Mouse (Mus musculus): Measurements from ENCODE around the gene Elf5.
A peak's percentile ranks its signal among the peaks of the same experiment; 100 is the strongest.

The Elf5 gene

DNA sequence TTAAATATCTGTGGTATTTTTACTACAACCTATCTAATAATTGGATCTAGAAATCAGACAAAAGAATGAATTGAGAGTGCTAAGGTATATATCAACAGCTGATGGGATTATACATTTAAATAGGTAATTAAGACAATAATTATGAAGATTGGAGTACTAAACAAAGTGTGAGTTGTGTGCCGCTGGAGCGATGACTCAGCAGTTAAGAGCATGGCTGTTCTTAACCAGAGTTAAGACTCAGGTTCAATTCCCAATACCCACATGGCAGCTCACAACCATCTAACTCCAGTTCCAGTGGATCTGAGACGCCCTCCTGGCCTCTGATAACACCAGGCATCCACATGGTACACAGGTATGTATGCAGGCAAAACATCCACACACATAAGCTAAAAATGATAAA is 61.9 kb downstream of the Elf5 start:
- no peak for DNase-seq (ENCODE audit: low read depth, low spot score)

GRCm38 (mm10) chr2:103476180-103476579 is 64.7 kb downstream of the Elf5 start:
- DNase-seq (ENCODE audit: low read depth, low spot score): no peak

GRCm38 (mm10) chr2:103476657-103477056 is 65.2 kb downstream of the Elf5 start:
- DNase-seq (ENCODE audit: low read depth, low spot score): no peak

DNA sequence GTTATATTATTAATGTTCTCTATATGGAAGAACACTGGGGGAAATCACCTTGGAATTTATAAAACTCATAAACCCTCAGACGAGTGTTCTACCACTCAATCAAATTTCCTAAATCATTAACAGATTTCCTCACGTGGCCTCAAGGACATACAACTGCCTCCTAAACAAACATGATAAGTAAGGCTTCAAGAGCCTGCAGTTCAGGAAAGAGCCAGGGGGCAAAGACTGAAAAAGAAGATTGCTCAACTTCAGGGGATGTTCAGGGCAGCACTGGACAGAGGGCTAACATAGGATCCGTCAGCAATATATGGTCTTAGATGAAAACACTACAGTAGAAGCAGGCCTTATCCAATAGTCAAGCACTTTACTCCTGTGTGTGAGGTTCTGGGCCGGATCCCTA is 66.0 kb downstream of the Elf5 start:
- no peak for DNase-seq (ENCODE audit: low read depth, low spot score)

DNA sequence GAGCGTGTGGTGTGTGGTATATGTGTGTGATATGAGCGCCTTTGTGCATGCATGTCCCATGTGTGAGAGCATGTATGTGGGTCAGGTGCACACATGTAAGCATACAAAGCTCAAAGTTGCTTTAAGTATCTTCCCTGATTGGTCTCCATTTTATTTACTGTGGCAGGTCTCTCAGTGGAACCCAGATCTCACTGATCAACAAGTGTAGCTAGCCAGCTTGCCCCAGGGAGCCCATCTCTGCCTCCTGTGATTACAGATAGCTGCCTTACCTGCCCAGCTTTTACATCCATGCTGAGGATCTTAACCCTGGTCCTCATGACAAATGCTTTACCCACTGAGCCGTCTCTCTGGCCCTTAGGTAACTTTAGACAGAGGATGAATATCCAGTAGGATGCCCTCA is 66.8 kb downstream of the Elf5 start:
- DNase-seq (ENCODE audit: low read depth, low spot score): no peak

DNA sequence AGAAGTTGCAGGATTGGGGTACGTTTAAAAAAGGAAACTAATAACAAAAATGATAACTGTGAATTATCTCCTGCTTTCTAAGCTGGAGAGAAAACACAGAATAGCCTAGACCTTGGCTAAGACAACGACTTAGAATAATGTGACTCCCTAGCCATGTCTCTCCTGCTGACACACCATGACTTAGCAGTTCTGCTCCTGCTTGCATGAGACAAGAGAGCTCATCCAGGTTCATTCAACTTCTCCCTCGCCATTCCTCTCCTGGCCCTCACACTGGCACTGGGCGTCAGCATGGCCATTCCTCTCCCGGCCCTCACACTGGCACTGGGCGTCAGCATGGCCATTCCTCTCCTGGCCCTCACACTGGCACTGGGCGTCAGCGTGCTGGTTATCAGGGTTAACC is 68.8 kb downstream of the Elf5 start:
- no peak for DNase-seq (ENCODE audit: low read depth, low spot score)

DNA sequence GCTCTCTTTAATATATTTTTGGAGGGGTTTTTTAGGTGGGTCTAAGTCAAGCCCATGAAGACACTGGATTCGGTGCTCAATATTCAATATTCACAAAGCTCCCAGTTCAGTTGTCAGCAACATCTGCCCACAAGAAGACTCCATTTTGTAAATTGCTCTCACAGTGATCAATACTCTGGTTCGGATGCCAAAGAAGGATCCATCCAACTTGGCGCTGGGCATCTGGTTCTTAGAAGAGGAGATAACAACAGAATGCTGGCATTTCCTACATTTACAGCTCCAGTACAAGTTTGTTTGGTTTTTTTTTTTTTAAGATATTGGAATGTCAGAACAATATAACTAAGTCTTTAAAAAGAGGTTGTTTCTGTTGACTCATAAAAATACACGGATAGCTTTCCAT is 69.4 kb downstream of the Elf5 start:
- no peak for DNase-seq (ENCODE audit: low read depth, low spot score)

GRCm38 (mm10) chr2:103481314-103482231 is 70.1 kb downstream of the Elf5 start:
- DNase-seq (ENCODE audit: low read depth, low spot score): no peak

GRCm38 (mm10) chr2:103483289-103483985 is 71.9 kb downstream of the Elf5 start:
- no peak for DNase-seq (ENCODE audit: low read depth, low spot score)

GRCm38 (mm10) chr2:103483986-103484520 is 72.6 kb downstream of the Elf5 start:
- no peak for DNase-seq (ENCODE audit: low read depth, low spot score)

DNA sequence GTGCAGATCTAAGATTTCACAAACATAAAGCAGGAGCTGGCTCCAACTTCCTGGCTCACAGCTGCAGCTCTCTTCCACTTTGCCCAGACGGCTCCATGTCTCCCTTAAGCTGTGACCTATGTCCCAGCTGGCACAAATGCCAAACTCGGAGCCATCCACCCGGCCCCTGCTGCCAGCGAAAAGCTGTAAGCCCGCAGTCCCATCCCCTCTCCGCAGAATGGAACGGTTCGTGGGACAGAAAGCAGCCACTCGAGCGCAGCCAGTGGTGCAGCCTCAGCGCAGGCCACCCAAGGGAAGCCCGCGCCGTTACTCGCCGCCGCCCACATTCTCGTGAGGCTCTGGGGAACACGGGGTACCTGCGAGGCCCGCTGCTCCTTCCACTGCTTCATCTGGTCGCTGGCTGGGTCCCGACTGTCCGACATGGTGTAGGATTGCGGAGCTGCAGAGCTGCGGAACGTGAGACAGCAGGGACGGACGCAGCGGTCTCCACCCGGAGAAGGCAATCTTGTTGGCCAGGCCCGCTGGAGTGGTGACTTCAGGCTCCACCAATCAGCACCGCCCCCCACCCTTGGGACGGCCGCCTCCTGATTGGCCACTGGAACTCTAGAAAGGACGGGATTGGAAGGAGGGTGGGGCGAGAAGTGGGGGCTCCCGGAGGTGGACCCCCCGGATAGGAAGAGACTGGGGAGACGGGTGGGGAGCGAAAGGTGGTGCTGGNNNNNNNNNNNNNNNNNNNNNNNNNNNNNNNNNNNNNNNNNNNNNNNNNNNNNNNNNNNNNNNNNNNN is 73.3 kb downstream of the Elf5 start, which contains the start of gene Cat:
Cat (minus strand) TSS at position 544 of the 785 bp plus-strand sequence.
- peak; percentile 93 for DNase-seq (ENCODE audit: low read depth, low spot score)

- DNase-seq (ENCODE audit: low read depth, low spot score): no peak
These were observed 81.0 kb downstream of the Elf5 start for GRCm38 (mm10) chr2:103492526-103492925.

DNA sequence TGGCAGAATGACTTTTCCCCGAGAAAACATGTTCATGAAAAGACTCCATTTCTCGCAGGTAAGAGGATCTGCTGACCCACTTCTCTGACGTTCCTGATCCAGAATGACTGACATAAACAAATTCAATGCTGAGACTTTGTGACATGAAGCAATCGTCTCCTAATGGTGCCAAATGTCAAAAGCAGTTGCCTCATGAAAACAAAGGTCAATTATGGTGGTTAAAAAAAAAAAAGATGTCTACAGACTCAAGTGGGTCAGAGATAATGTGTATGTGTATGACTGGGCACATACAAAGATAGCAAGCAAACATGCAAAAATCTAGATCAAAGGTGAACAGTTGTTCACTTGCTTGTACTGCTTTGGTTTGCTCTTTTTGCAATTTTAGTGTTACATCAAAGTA is 82.3 kb downstream of the Elf5 start:
- DNase-seq (ENCODE audit: low read depth, low spot score): no peak

DNA sequence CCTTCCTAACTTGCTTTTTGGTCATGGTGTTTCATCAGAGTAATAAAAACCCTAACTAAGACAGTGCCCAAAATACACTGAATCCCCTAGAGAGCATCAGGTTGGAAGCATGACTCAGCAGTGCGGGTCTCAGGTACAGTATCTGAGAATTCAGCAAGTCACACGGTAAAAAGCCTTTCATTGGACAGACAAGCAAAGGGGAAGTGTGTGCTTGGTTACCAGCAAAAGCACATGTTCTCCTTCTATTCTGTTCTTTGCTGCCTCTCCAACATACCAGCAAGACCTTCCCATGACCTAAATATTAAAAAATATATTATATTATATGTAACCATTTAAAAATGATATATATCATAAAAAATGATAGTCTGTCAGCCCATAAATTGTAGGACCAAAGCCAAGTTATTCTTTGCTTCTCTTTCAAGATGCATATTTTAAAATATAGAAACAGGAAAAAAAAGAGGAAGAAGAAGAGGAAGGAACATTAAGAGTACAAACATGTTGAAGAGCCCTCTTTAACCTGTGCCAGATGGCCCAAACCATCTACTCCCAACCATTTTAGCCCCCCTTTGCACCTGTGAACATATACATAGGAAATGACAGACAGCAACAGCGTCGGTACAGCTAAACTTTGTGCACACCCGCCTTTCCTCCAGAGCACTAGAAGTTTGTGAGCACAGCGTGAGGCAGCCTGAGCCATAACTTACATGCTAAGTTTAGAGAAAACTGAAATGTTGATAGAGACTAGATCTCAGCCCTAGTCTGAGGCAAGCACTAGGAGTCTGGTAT is 84.3 kb downstream of the Elf5 start:
- DNase-seq (ENCODE audit: low read depth, low spot score): no peak

All from CD4-positive, CD25-positive, alpha-beta regulatory T cell, adult 2 months (primary cell).